Mouse (Mus musculus) G1E-ER4 (cell line): ENCODE results near the gene Myb. TPM values are rescaled to one million over a fixed set of nuclear protein-coding genes. Genes with fewer than 3 reads are reported as not detected.

ENCODE experiments used
- GATA1 ChIP-seq: IDR thresholded peaks from one replicate; pipeline ENCODE4 v1.8.0; 2012; ENCODE audit warnings: low read length, inconsistent platforms
- polyA plus RNA-seq: library from polyadenylated mRNA; stranded (reverse); fragments of >175 nt; gene quantifications from 2 replicates; pipeline ENCODE4 v1.2.3, GENCODE M21; 2012

The Myb gene
- polyA plus RNA-seq, 1 experiment, result 44.3 TPM

- no peak for TF ChIP-seq GATA1
Observed at GRCm38 (mm10) chr10:21188564-21189274, 27.9 kb upstream of the Myb start.

GRCm38 (mm10) chr10:21187847-21188246, 27.1 kb upstream of the Myb start:
- TF ChIP-seq GATA1, result no peak

GRCm38 (mm10) chr10:21186733-21187132, 25.9 kb upstream of the Myb start:
- TF ChIP-seq GATA1, result no peak

GRCm38 (mm10) chr10:21178711-21179110, 17.9 kb upstream of the Myb start:
- no peak for TF ChIP-seq GATA1

- no peak for TF ChIP-seq GATA1
Observed at GRCm38 (mm10) chr10:21178281-21178680, 17.5 kb upstream of the Myb start.

GRCm38 (mm10) chr10:21172650-21173200, 11.9 kb upstream of the Myb start:
- TF ChIP-seq GATA1, result no peak

GRCm38 (mm10) chr10:21168466-21168865, 7.7 kb upstream of the Myb start:
- no peak for TF ChIP-seq GATA1

GRCm38 (mm10) chr10:21167842-21168241, 7.1 kb upstream of the Myb start:
- no peak for TF ChIP-seq GATA1

GRCm38 (mm10) chr10:21167165-21167564, 6.4 kb upstream of the Myb start:
- no peak for TF ChIP-seq GATA1

GRCm38 (mm10) chr10:21165411-21165810, 4.6 kb upstream of the Myb start:
- no peak for TF ChIP-seq GATA1

GRCm38 (mm10) chr10:21162124-21162523, 1.3 kb upstream of the Myb start:
- no peak for TF ChIP-seq GATA1

GRCm38 (mm10) chr10:21161359-21162094, 743 bp upstream of the Myb start:
- no peak for TF ChIP-seq GATA1

GRCm38 (mm10) chr10:21159697-21160394, 938 bp downstream of the Myb start:
- no peak for TF ChIP-seq GATA1

GRCm38 (mm10) chr10:21158918-21159443, 1.8 kb downstream of the Myb start:
- no peak for TF ChIP-seq GATA1

- TF ChIP-seq GATA1, result no peak
Observed at GRCm38 (mm10) chr10:21158111-21158917, 2.5 kb downstream of the Myb start.
